Mouse (Mus musculus): ENCODE results near the gene Hist1h2br.
"Not testable (repeated sequence)": the region's sequence is repeated elsewhere in the genome, so short reads cannot be mapped to it uniquely, and the experiment has no call there.

GRCm38 (mm10) chr13:21840508-21840907 is 7.0 kb downstream of the Hist1h2br start:
- TF ChIP-seq CTCF (IDR thresholded peaks at IDR 0.05; ENCODE audit: low read depth, low read length); POLR2AphosphoS5 (IDR thresholded peaks at IDR 0.05; ENCODE audit: insufficient replicate concordance, low read depth, low read length); TAL1 (conservative IDR thresholded peaks at IDR 0.05; ENCODE audit: low read depth, low read length): not testable (repeated sequence)
